Mouse (Mus musculus) forebrain, embryonic 13.5 days (tissue): ENCODE measurements at regions not wholly inside any gene's neighbourhood (a gene's known extent, or its start where the extent isn't known, plus 50 kb on each side); places are given as distances from the start of the nearest gene placed in this dataset.
"Not testable (repeated sequence)": the region's sequence is repeated elsewhere in the genome, so short reads cannot be mapped to it uniquely, and the experiment has no call there.

Source experiments
- ATAC-seq: fragments of 200-750 bp; cut with Nextera tagmentation; 2 replicates; pipeline ENCODE4 v1.8.0; 2017
- H3K27ac ChIP-seq: fragments of 300-500 bp; sonication (generic); 2 replicates; pipeline ENCODE4 v1.5.1; 2015; ENCODE audit warnings: inconsistent platforms, mild to moderate bottlenecking, moderate library complexity
- H3K27me3 ChIP-seq: fragments of 300-500 bp; sonication (generic); 2 replicates; pipeline ENCODE4 v1.6.1; 2015; ENCODE audit warnings: mild to moderate bottlenecking, inconsistent platforms
- H3K36me3 ChIP-seq: fragments of 300-500 bp; sonication (generic); 2 replicates; pipeline ENCODE4 v1.6.1; 2015; ENCODE audit warnings: mild to moderate bottlenecking, inconsistent platforms; ENCODE audit not compliant: poor library complexity, severe bottlenecking
- H3K4me1 ChIP-seq: fragments of 300-500 bp; sonication (generic); 2 replicates; pipeline ENCODE4 v1.6.1; 2015; ENCODE audit warnings: inconsistent platforms
- H3K4me2 ChIP-seq: fragments of 300-500 bp; sonication (generic); 2 replicates; pipeline ENCODE4 v1.6.1; 2015; ENCODE audit warnings: inconsistent platforms, mild to moderate bottlenecking, moderate library complexity
- H3K4me3 ChIP-seq: fragments of 300-500 bp; sonication (generic); 2 replicates; pipeline ENCODE4 v1.5.1; 2015; ENCODE audit warnings: mild to moderate bottlenecking, inconsistent platforms
- H3K9ac ChIP-seq: fragments of 300-500 bp; sonication (generic); 2 replicates; pipeline ENCODE4 v1.6.1; 2015; ENCODE audit warnings: mild to moderate bottlenecking, inconsistent platforms
- H3K9me3 ChIP-seq: fragments of 300-500 bp; sonication (generic); replicated peaks from 2 replicates; pipeline ENCODE4 v1.6.1; 2016; ENCODE audit warnings: inconsistent platforms
- WGBS: fragments of 180-500 bp; shearing (Covaris S2); methylation state at CpG from one replicate; pipeline ENCODE4 v1.1.7; 2015; 5-methylcytosine and 5-hydroxymethylcytosine counted together

- not testable (repeated sequence) for H3K9me3 ChIP-seq, H3K36me3 ChIP-seq, H3K27ac ChIP-seq, H3K27me3 ChIP-seq, H3K4me1 ChIP-seq
- peak overlapping the region; percentile 45 for H3K4me3 ChIP-seq
- H3K9ac ChIP-seq, result peak overlapping the region; percentile 45; the same call in 1 of the 2 replicates
- WGBS, result 0% methylated on average over 13 of the region's 13 CpGs
- H3K4me2 ChIP-seq, result peak overlapping the region; percentile 52
- ATAC-seq, result peak; percentile 100
These were observed 80.1 kb upstream of the Riok2 start for GRCm38 (mm10) chr17:17293932-17294534.

- WGBS, result 4% methylated on average over 1 of the region's 1 CpGs
- not testable (repeated sequence) for H3K36me3 ChIP-seq, H3K27ac ChIP-seq, H3K9me3 ChIP-seq, H3K4me1 ChIP-seq, H3K9ac ChIP-seq, H3K27me3 ChIP-seq
- ATAC-seq, result 0 out of 2 replicates have a peak, but pooled peaks have one; percentile 20
- peak overlapping the region; percentile 52 for H3K4me2 ChIP-seq
- peak overlapping the region; percentile 45 for H3K4me3 ChIP-seq
These were observed 79.1 kb upstream of the Riok2 start for GRCm38 (mm10) chr17:17295037-17295436.

- H3K9ac ChIP-seq, H3K27ac ChIP-seq, H3K4me1 ChIP-seq, H3K4me2 ChIP-seq, H3K4me3 ChIP-seq, H3K27me3 ChIP-seq, ATAC-seq: not testable (repeated sequence)
- WGBS, result 98% methylated on average over 10 of the region's 10 CpGs
- Histone ChIP-seq H3K9me3 (peaks cover 36% of the 10 kb centered on the region), H3K36me3 (peaks cover 18% of the 10 kb centered on the region)
These were observed 70.6 kb upstream of the Riok2 start for GRCm38 (mm10) chr17:17303496-17303895.
